10 mouse cellular contexts compared by ENCODE assay signal in the genomic region with DNA sequence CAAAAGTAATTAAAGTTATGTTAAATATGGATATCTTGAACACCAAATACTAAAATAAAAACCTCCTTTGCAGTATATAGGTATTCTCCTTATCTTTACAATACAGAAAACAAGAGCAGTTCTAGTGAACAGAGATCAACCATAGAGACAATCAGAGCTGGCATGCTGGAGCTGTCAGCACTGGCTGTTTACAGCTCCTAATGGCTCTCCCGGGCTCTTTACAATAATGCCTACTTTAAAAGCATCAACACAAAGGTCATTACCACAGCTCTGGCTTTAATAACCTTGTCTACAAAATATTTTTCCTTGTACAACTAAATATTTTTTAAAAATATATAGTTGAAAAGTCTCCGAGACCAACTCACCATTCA. TPM values are rescaled to one million over a fixed set of nuclear protein-coding genes. Genes with fewer than 3 reads are reported as not detected.
A peak's percentile ranks its signal among the peaks of the same experiment; 100 is the strongest.
DNase-seq lines count a peak whose midpoint lies in the region; ATAC-seq and TF ChIP-seq lines count a peak whose summit lies in the region.
"Had no signal": no experiment of that assay in that cellular context is flagged by ENCODE, and none has a peak within 500 bp of the region (broad histone marks: within the 10 kb centered on the region; RNA-seq: fewer than 3 reads in every experiment).

No protein-coding gene starts in this region.

- no peaks in the 10 kb centered on the region for H3K27me3 ChIP-seq in heart, embryonic 16.5 days (ENCODE audit: control insufficient read depth, insufficient read depth, low read length)
- no peaks in the 10 kb centered on the region for H3K27me3 ChIP-seq in forebrain, embryonic 13.5 days
- H3K27me3 ChIP-seq in intestine, postnatal 0 days (replicated peaks; ENCODE audit: control insufficient read depth, insufficient read depth, low read length) = no peaks in the 10 kb centered on the region
- no peaks in the 10 kb centered on the region for H3K27me3 ChIP-seq in neural tube, embryonic 14.5 days (ENCODE audit: control insufficient read depth, insufficient read depth, low read length)

- H3K4me3 ChIP-seq in heart, embryonic 16.5 days (ENCODE audit: low read length) = peak overlapping the region; percentile 48
- peak overlapping the region; percentile 41 for H3K4me3 ChIP-seq in forebrain, embryonic 13.5 days
- H3K4me3 ChIP-seq in intestine, postnatal 0 days (ENCODE audit: low read depth, low read length) = no peak overlapping the region
- peak overlapping the region; percentile 40 for H3K4me3 ChIP-seq in neural tube, embryonic 14.5 days (ENCODE audit: low read depth, low read length)

- ATAC-seq in heart, embryonic 16.5 days (replicated peaks; ENCODE audit: extremely low read depth, insufficient read depth, low FRiP score) = no peak
- ATAC-seq in forebrain, embryonic 13.5 days = peak; percentile 62
- no peak for ATAC-seq in intestine, postnatal 0 days
- ATAC-seq in neural tube, embryonic 14.5 days (ENCODE audit: low read depth) = peak; percentile 72

- DNase-seq in heart, adult 18-20 months = no peak
- DNase-seq in T-cell, adult 2 months (ENCODE audit: low spot score) = no peak
- no peak for DNase-seq in adrenal gland, postnatal 10 days
- no peak for DNase-seq in left cerebral cortex, postnatal 14 days (ENCODE audit: low spot score in 2 of 2)
- DNase-seq: adrenal gland, postnatal 25 days; lung, postnatal 4 days had no signal

- H3K4me2 ChIP-seq in heart, embryonic 16.5 days (ENCODE audit: low read depth, low read length) = peak overlapping the region; percentile 70
- peak overlapping the region; percentile 58 for H3K4me2 ChIP-seq in forebrain, embryonic 13.5 days
- H3K4me2 ChIP-seq in intestine, postnatal 0 days (replicated peaks; ENCODE audit: low read depth) = peak overlapping the region; percentile 33; the same call in 1 of the 2 replicates
- peak overlapping the region; percentile 47 for H3K4me2 ChIP-seq in neural tube, embryonic 14.5 days (ENCODE audit: low read depth, low read length)

- no peaks in the 10 kb centered on the region for H3K9me3 ChIP-seq in heart, embryonic 16.5 days (replicated peaks; ENCODE audit: control insufficient read depth, low read length)
- H3K9me3 ChIP-seq in forebrain, embryonic 13.5 days (replicated peaks) = no peaks in the 10 kb centered on the region
- H3K9me3 ChIP-seq in intestine, postnatal 0 days (ENCODE audit: control insufficient read depth) = no peaks in the 10 kb centered on the region
- no peaks in the 10 kb centered on the region for H3K9me3 ChIP-seq in neural tube, embryonic 14.5 days (ENCODE audit: control insufficient read depth, low read length)

- WGBS in heart, embryonic 16.5 days = 19% methylated on average over 2 of the region's 2 CpGs
- WGBS in forebrain, embryonic 13.5 days = 6% methylated on average over 2 of the region's 2 CpGs
- WGBS in intestine, postnatal 0 days = 45% methylated on average over 2 of the region's 2 CpGs
- 10% methylated on average over 2 of the region's 2 CpGs for WGBS in neural tube, embryonic 14.5 days

- TF ChIP-seq CTCF in intestine, postnatal 0 days (IDR thresholded peaks at IDR 0.05; ENCODE audit: low read depth) = no peak

- intact Hi-C loops in left cerebral cortex, postnatal 14 days (cut with DNase I) = loop anchor here (5.0 kb wide), 1 partner anchor 87 kb away; no protein-coding TSS in a partner anchor

- peak overlapping the region; percentile 69; the same call in 1 of the 2 replicates for H3K27ac ChIP-seq in heart, embryonic 16.5 days (ENCODE audit: low read length)
- peak overlapping the region; percentile 87 for H3K27ac ChIP-seq in forebrain, embryonic 13.5 days
- H3K27ac ChIP-seq in intestine, postnatal 0 days (ENCODE audit: low read depth, low read length) = no peak overlapping the region
- H3K27ac ChIP-seq in neural tube, embryonic 14.5 days (ENCODE audit: low read depth, low read length) = peak overlapping the region; percentile 93

- H3K4me1 ChIP-seq in heart, embryonic 16.5 days (ENCODE audit: control insufficient read depth, insufficient read depth, low read length) = peaks cover 31% of the 10 kb centered on the region
- peaks cover 44% of the 10 kb centered on the region for H3K4me1 ChIP-seq in forebrain, embryonic 13.5 days
- no peaks in the 10 kb centered on the region for H3K4me1 ChIP-seq in intestine, postnatal 0 days (replicated peaks; ENCODE audit: control insufficient read depth, insufficient read depth, low read length)
- H3K4me1 ChIP-seq in neural tube, embryonic 14.5 days (ENCODE audit: control insufficient read depth, insufficient read depth, low read length) = peaks cover 28% of the 10 kb centered on the region

- peak overlapping the region; percentile 61 for H3K9ac ChIP-seq in heart, embryonic 16.5 days (ENCODE audit: low read length)
- H3K9ac ChIP-seq in forebrain, embryonic 13.5 days = peak overlapping the region; percentile 64
- H3K9ac ChIP-seq in intestine, postnatal 0 days (ENCODE audit: low read depth, low read length) = no peak overlapping the region
- H3K9ac ChIP-seq in neural tube, embryonic 14.5 days (replicated peaks; ENCODE audit: low read depth, low read length) = peak overlapping the region; percentile 56

- no peaks in the 10 kb centered on the region for H3K36me3 ChIP-seq in heart, embryonic 16.5 days (ENCODE audit: control insufficient read depth, insufficient read depth)
- no peaks in the 10 kb centered on the region for H3K36me3 ChIP-seq in forebrain, embryonic 13.5 days (ENCODE audit: poor library complexity, severe bottlenecking)
- no peaks in the 10 kb centered on the region for H3K36me3 ChIP-seq in intestine, postnatal 0 days (ENCODE audit: control insufficient read depth, insufficient read depth)
- no peaks in the 10 kb centered on the region for H3K36me3 ChIP-seq in neural tube, embryonic 14.5 days (ENCODE audit: control insufficient read depth, insufficient read depth, low read length)

RNA-seq across cellular contexts. Expression of a gene that starts 43.2 kb away (rescaled TPM):
- 52.6 and 53.5 TPM in 2 replicates for polyA plus RNA-seq in heart, embryonic 16.5 days (2015; fragmentation: Nextera tagmentation; extraction: Ambion mirVana)
- total RNA-seq in heart, adult 18-20 months (2021) = 10 to 100 TPM; 60.8 to 66.0 TPM
- 92.7 and 104 TPM in 2 replicates for polyA plus RNA-seq in forebrain, embryonic 13.5 days (2015; fragmentation: Nextera tagmentation; extraction: Ambion mirVana)
- polyA plus RNA-seq in intestine, postnatal 0 days (2015; fragmentation: Nextera tagmentation; extraction: Ambion mirVana) = 25.3 and 27.0 TPM in 2 replicates
- polyA plus RNA-seq in neural tube, embryonic 14.5 days (2014; fragmentation: Nextera tagmentation; extraction: Ambion mirVana) = 228 and 234 TPM in 2 replicates
- 100 to 1,000 TPM in 1 of 2 experiments, 10 to 100 TPM in 1; 93.2 to 107 TPM for total RNA-seq in adrenal gland, postnatal 10 days (2021)
- total RNA-seq in left cerebral cortex, postnatal 14 days (2021) = 100 to 1,000 TPM; 515 to 525 TPM

Comparison
In these comparisons a context has a peak if more than half of its experiments do, and no peak if none do; other contexts are left out.
1. ATAC-seq: peak in forebrain, embryonic 13.5 days (single experiment) and neural tube, embryonic 14.5 days (single experiment); none in heart, embryonic 16.5 days (single experiment) and intestine, postnatal 0 days (single experiment).
2. Peak in every context shown above with its lines, with median percentiles within 50 percentile points of each other: H3K4me2 ChIP-seq.